Mouse (Mus musculus) olfactory bulb, adult 2 months (tissue): ENCODE measurements at regions not wholly inside any gene's neighbourhood (a gene's known extent, or its start where the extent isn't known, plus 50 kb on each side); places are given as distances from the start of the nearest gene placed in this dataset.

Experiments used
- CTCF ChIP-seq: fragments of 200-500 bp; IDR thresholded peaks from 2 replicates; pipeline ENCODE4 v1.5.1; 2012; ENCODE audit warnings: low read depth, mild to moderate bottlenecking, low read length, moderate library complexity; ENCODE audit not compliant: insufficient read depth
- POLR2A ChIP-seq: fragments of 200-500 bp; IDR thresholded peaks from 2 replicates; pipeline ENCODE4 v1.6.1; 2012; ENCODE audit warnings: mild to moderate bottlenecking, low read depth, low read length, moderate library complexity; ENCODE audit not compliant: insufficient read depth

DNA sequence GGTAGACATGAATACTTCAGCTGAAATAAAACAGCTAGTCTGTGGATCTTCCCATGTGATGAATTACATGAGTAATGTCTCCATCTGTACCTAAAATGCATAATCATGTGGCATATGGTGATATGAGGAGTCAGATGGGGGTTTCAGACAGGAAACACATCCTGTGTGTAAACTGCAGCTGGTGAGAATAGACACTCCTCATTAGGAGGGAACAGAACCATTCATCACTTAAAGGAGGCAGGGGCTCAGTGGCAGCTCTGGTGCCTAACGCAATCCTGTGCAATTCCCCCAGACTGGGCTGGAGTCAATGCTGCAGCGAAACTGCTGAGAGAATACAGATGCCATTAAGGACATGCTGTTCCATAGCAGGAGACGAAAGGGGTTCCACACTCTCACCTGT, 103.3 kb upstream of the Egfl6 start:
- TF ChIP-seq POLR2A, result no peak
- no peak for TF ChIP-seq CTCF
